Mouse (Mus musculus): ENCODE data around the gene 9930104L06Rik. TPM values are rescaled to one million over a fixed set of nuclear protein-coding genes. Genes with fewer than 3 reads are reported as not detected.

Gene 9930104L06Rik
- polyA plus RNA-seq (2014; fragmentation: Illumina TruSeq; extraction: RNeasy Lipid Tissue Mini Kit (QIAGEN cat#74804)) = 5.5 TPM

GRCm38 (mm10) chr4:124936613-124937471, at the start of gene 9930104L06Rik:
Gene 9930104L06Rik, plus strand, starts transcription at chr4:124937048.

GRCm38 (mm10) chr4:124939211-124939610, 2.4 kb downstream of the 9930104L06Rik start, which contains the start of gene Cdca8:
Gene Cdca8, minus strand, starts transcription at chr4:124939311.

GRCm38 (mm10) chr4:124985671-124986602, 49.1 kb downstream of the 9930104L06Rik start, which contains the start of gene Rspo1:
Gene Rspo1, plus strand, starts transcription at chr4:124986430.

Other genes starting within 250 kb of the 9930104L06Rik start
- gene Utp11, start 243.4 kb upstream of the 9930104L06Rik start, polyA plus RNA-seq (2014; fragmentation: Illumina TruSeq; extraction: RNeasy Lipid Tissue Mini Kit (QIAGEN cat#74804)) = 60.9 TPM
- gene Fhl3, start 236.3 kb upstream of the 9930104L06Rik start, polyA plus RNA-seq (2014; fragmentation: Illumina TruSeq; extraction: RNeasy Lipid Tissue Mini Kit (QIAGEN cat#74804)) = 0.29 TPM
- gene Sf3a3, start 222.3 kb upstream of the 9930104L06Rik start, polyA plus RNA-seq (2014; fragmentation: Illumina TruSeq; extraction: RNeasy Lipid Tissue Mini Kit (QIAGEN cat#74804)) = 57.9 TPM
- 23.3 TPM for gene Inpp5b, start 195.2 kb upstream of the 9930104L06Rik start, polyA plus RNA-seq (2014; fragmentation: Illumina TruSeq; extraction: RNeasy Lipid Tissue Mini Kit (QIAGEN cat#74804))
- 16.2 TPM for gene Mtf1, start 134.9 kb upstream of the 9930104L06Rik start, polyA plus RNA-seq (2014; fragmentation: Illumina TruSeq; extraction: RNeasy Lipid Tissue Mini Kit (QIAGEN cat#74804))
- 23.4 TPM for gene Yrdc, start 86.4 kb upstream of the 9930104L06Rik start, polyA plus RNA-seq (2014; fragmentation: Illumina TruSeq; extraction: RNeasy Lipid Tissue Mini Kit (QIAGEN cat#74804))
- gene 1110065P20Rik, start 85.9 kb upstream of the 9930104L06Rik start, polyA plus RNA-seq (2014; fragmentation: Illumina TruSeq; extraction: RNeasy Lipid Tissue Mini Kit (QIAGEN cat#74804)) = 4.1 TPM
- gene Maneal, start 74.9 kb upstream of the 9930104L06Rik start, polyA plus RNA-seq (2014; fragmentation: Illumina TruSeq; extraction: RNeasy Lipid Tissue Mini Kit (QIAGEN cat#74804)) = 0.60 TPM
- gene Epha10, start 56.1 kb upstream of the 9930104L06Rik start, polyA plus RNA-seq (2014; fragmentation: Illumina TruSeq; extraction: RNeasy Lipid Tissue Mini Kit (QIAGEN cat#74804)) = not detected
- 71.4 TPM for gene Cdca8, start 2.3 kb downstream of the 9930104L06Rik start, polyA plus RNA-seq (2014; fragmentation: Illumina TruSeq; extraction: RNeasy Lipid Tissue Mini Kit (QIAGEN cat#74804))
- gene Rspo1, start 49.4 kb downstream of the 9930104L06Rik start, polyA plus RNA-seq (2014; fragmentation: Illumina TruSeq; extraction: RNeasy Lipid Tissue Mini Kit (QIAGEN cat#74804)) = 6.4 TPM
- gene Gnl2, start 79.5 kb downstream of the 9930104L06Rik start, polyA plus RNA-seq (2014; fragmentation: Illumina TruSeq; extraction: RNeasy Lipid Tissue Mini Kit (QIAGEN cat#74804)) = 78.1 TPM
- 2.6 TPM for gene Dnali1, start 128.7 kb downstream of the 9930104L06Rik start, polyA plus RNA-seq (2014; fragmentation: Illumina TruSeq; extraction: RNeasy Lipid Tissue Mini Kit (QIAGEN cat#74804))
- gene Snip1, start 129.6 kb downstream of the 9930104L06Rik start, polyA plus RNA-seq (2014; fragmentation: Illumina TruSeq; extraction: RNeasy Lipid Tissue Mini Kit (QIAGEN cat#74804)) = 20.3 TPM
- 32.0 TPM for gene Meaf6, start 148.1 kb downstream of the 9930104L06Rik start, polyA plus RNA-seq (2014; fragmentation: Illumina TruSeq; extraction: RNeasy Lipid Tissue Mini Kit (QIAGEN cat#74804))
- gene Zc3h12a, start 190.8 kb downstream of the 9930104L06Rik start, polyA plus RNA-seq (2014; fragmentation: Illumina TruSeq; extraction: RNeasy Lipid Tissue Mini Kit (QIAGEN cat#74804)) = not detected